Mouse (Mus musculus): ENCODE data around the gene Borcs8. TPM values are rescaled to one million over a fixed set of nuclear protein-coding genes. Genes with fewer than 3 reads are reported as not detected.

Gene Borcs8
- total RNA-seq (2022), result 10 to 100 TPM; 17.9 to 23.3 (median 23.2) TPM

GRCm38 (mm10) chr8:70139026-70139857, at the start of gene Borcs8, which contains the start of the genes Rfxank and Mef2b:
TSS of gene Borcs8 (plus strand) at chr8:70139499.
TSS of gene Rfxank (minus strand) at chr8:70139154.
TSS of gene Mef2b (plus strand) at chr8:70139711.
- peak; percentile 99 for DNase-seq (ENCODE audit: low spot score)

- DNase-seq (ENCODE audit: low spot score), result no peak
Observed at GRCm38 (mm10) chr8:70092786-70093185, 46.5 kb upstream of the Borcs8 start.

GRCm38 (mm10) chr8:70099276-70099675, 40.0 kb upstream of the Borcs8 start:
- no peak for DNase-seq (ENCODE audit: low spot score)

- no peak for DNase-seq (ENCODE audit: low spot score)
Observed at GRCm38 (mm10) chr8:70100241-70100640, 39.1 kb upstream of the Borcs8 start.

- no peak for DNase-seq (ENCODE audit: low spot score)
Observed at GRCm38 (mm10) chr8:70104506-70104905, 34.8 kb upstream of the Borcs8 start.

GRCm38 (mm10) chr8:70104922-70105321, 34.4 kb upstream of the Borcs8 start:
- DNase-seq (ENCODE audit: low spot score), result no peak

- DNase-seq (ENCODE audit: low spot score), result no peak
Observed at GRCm38 (mm10) chr8:70110451-70110850, 28.8 kb upstream of the Borcs8 start.

- no peak for DNase-seq (ENCODE audit: low spot score)
Observed at GRCm38 (mm10) chr8:70111192-70111795, 28.0 kb upstream of the Borcs8 start.

- no peak for DNase-seq (ENCODE audit: low spot score)
Observed at GRCm38 (mm10) chr8:70112401-70113016, 26.8 kb upstream of the Borcs8 start.

- no peak for DNase-seq (ENCODE audit: low spot score)
Observed at GRCm38 (mm10) chr8:70114488-70114887, 24.8 kb upstream of the Borcs8 start.

GRCm38 (mm10) chr8:70114892-70115291, 24.4 kb upstream of the Borcs8 start:
- no peak for DNase-seq (ENCODE audit: low spot score)

- DNase-seq (ENCODE audit: low spot score), result no peak
Observed at GRCm38 (mm10) chr8:70117611-70118010, 21.7 kb upstream of the Borcs8 start.

GRCm38 (mm10) chr8:70118726-70119700, 20.3 kb upstream of the Borcs8 start:
- no peak for DNase-seq (ENCODE audit: low spot score)

GRCm38 (mm10) chr8:70120667-70121066, 18.6 kb upstream of the Borcs8 start, which contains the start of gene Ncan:
TSS of gene Ncan (minus strand) at chr8:70120873.
- DNase-seq (ENCODE audit: low spot score), result no peak

- DNase-seq (ENCODE audit: low spot score), result no peak
Observed at GRCm38 (mm10) chr8:70122863-70123262, 16.4 kb upstream of the Borcs8 start.

- DNase-seq (ENCODE audit: low spot score), result no peak
Observed at GRCm38 (mm10) chr8:70124992-70125391, 14.3 kb upstream of the Borcs8 start.

GRCm38 (mm10) chr8:70128435-70128834, 10.9 kb upstream of the Borcs8 start:
- peak; percentile 75 for DNase-seq (ENCODE audit: low spot score)

- DNase-seq (ENCODE audit: low spot score), result peak; percentile 51
Observed at GRCm38 (mm10) chr8:70129309-70129952, 9.9 kb upstream of the Borcs8 start.

GRCm38 (mm10) chr8:70130066-70130465, 9.2 kb upstream of the Borcs8 start:
- DNase-seq (ENCODE audit: low spot score), result no peak

- peak; percentile 81 for DNase-seq (ENCODE audit: low spot score)
Observed at GRCm38 (mm10) chr8:70131166-70131883, 8.0 kb upstream of the Borcs8 start, which contains the start of gene Nr2c2ap. TSS of gene Nr2c2ap (plus strand) at chr8:70131333.
